Mouse (Mus musculus) cerebellum, adult 11-12 months (tissue): ENCODE data around the gene Casp7.
"Not testable (repeated sequence)": the region's sequence is repeated elsewhere in the genome, so short reads cannot be mapped to it uniquely, and the experiment has no call there.

Experiments used
- DNase-seq: peaks from one replicate; pipeline ENCODE4 v3.0.0; 2022

Casp7 gene

GRCm38 (mm10) chr19:56386095-56386494 lies 10.8 kb upstream of the Casp7 start:
- DNase-seq = no peak

GRCm38 (mm10) chr19:56387726-56388302 lies 9.1 kb upstream of the Casp7 start:
- no peak for DNase-seq

DNA sequence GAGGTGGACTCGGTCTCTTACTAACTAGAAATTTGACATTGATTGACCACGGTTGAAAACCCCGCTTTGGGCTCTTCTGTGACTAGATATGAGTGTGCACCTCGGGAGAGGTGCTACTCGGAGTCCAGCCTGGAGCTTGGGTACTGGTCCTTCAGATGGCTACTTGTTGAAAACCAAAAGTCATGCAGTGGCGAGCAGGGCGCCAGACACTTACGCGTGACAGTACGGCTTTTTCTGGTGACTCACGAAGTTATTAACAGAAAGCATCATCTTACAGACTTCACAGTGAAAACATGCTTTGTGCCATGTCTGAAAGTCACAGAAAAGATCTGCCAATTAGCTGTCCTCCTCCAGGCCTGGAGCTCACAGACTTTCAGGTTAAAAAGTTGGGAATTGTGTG lies 7.8 kb upstream of the Casp7 start:
- DNase-seq = no peak

GRCm38 (mm10) chr19:56389879-56390278 lies 7.0 kb upstream of the Casp7 start, which contains the start of gene Nrap:
Nrap (minus strand) TSS chr19:56390037.
- no peak for DNase-seq

DNA sequence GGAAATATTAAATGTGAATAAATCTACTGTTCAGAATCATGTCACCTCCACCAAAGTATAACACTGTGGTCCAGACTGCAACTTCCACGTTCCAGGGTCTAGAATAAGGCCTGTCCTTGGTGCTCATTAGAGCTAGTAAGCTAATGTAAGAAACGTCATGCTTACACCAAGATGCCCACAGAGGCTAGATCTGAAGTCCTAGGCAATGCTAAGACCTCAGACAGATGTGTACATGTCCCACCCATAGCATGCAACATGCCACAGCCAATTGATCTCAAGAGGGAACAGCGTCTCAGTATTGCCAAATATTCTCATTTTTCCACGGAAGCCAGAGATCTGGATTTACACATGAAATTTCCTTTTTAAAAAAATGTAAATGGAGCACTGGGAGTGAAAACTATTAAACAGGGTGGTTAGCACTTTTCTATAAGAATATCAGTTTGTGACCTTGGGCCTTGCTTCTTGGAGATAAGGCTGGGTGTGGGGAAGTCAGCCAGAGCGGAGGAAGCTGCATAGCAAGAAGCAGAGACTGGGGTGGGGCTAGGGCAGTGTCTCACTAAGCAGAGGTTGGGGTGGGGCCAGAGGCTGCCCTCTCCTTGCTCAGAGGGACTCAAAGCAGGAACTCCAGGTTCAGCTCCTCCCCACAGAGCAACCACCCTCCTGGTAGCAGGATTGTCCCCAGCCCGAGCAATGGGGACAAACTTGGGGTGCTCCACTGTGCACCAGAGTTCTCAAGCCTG lies 5.5 kb upstream of the Casp7 start:
- no peak for DNase-seq

DNA sequence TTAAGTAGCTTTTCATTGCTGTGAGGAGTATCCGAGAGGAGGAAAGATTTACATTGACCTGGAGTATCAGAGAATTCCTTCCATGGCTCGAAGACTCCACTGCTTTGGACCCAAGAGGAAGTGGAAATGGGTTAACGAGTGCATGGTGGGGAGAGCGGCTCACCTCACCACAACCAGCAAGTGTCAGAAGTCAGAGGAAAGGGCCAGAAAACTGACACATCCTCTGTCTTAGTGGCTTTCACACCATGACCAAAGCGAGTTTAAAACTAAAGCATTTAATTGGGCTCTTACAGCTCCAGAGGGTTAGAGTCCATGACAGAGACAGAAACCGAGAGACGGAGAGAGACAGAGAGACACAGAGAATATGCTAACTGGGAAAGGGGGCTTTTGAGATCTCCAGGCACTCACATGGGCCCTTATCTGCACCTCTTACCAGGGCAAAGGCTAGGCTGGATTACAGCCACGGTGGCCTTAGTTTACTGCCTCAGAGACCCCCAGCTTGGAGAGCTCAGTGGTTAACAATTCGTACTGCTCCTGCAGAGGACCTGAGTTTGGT lies 3.5 kb upstream of the Casp7 start:
- no peak for DNase-seq

DNA sequence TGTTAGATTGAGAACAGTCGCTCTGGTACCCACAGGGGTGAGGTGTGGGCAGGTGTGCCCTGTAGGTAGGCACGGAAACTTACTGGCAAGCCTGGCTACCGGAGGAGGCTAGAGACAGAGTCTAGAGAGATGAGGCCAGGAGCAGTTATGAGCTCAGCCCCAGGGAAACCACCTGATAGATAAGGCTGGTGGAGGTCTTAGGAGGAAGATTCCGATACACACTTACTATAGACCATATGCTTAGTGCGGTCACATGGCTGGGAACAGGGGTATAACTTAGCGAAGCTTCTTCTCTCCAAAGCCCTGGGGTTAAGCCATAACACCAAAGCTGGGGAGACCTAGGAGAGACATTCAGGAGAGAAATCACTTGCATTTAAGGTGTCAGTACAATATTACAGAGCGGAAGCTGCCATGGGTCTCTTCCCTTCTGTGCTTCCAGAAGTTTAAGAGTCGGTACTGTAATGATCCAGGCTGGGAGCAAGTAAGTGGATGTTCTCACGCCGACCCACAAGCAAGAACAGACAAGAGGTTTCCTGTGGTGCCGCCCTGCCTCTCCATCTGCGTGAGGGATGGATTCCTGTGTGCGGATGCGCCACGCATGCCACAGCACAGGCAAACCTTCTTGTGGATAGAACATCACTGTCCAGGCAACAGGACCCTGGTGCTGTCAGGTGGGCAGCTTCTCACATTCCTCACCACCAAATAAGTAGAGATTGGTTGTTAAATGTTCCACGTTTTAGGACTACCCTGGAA lies 1.6 kb upstream of the Casp7 start:
- DNase-seq = no peak

GRCm38 (mm10) chr19:56396227-56396626 lies 702 bp upstream of the Casp7 start:
- DNase-seq = no peak

DNA sequence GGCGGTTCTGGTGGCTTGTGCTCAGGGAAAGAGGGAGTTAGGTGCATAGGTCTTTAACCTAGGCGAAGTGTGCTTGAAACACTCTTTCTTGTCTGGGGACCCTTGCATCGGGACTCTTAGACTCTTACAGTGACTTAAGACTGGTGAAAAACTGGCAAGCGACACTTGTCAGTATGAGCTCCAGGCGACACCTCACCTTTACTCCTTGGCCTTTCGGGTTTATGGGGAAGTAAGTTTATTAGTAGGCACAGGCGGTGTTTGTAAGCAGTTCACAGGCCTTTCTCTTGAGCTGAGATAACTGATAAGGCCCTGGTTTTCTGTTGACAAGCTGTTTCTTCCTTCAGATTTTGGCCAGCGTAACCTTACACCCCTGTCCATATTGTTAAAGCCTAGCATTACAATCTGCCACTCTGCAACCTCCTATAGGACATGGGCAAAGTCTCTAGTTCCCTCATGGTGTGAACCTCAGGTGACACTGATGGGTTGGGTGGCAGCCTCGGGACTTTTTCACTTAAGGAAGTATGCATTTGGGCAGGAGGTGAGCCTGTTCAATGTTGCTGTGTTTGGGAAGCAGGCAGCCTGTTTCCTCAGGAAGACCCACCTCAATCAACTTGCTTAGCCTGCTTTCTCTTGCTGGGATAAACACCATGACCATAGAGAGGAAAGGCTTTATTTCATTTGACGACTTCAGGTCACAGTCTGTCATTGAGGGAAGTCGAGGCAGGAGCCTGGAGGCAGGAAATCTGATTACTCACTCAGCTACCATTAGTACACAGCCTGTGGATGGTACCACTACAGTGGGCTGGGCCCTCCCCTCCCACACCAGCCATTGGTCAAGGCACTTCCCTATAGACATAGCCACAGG lies 966 bp downstream of the Casp7 start:
- no peak for DNase-seq

DNA sequence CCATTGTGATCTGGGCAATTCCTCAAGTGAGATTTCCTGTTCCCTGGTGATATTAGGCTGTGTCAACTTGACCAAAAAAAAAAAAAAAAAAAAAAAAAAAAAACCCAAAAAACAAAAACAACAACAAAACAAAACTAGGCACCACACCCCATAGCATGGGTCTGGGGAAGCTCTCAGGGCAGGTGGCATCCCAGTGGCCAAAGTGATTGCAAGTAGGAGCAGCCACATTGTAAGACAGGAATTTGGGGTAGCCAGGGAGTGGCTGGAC lies 1.5 kb downstream of the Casp7 start:
- DNase-seq = no peak

DNA sequence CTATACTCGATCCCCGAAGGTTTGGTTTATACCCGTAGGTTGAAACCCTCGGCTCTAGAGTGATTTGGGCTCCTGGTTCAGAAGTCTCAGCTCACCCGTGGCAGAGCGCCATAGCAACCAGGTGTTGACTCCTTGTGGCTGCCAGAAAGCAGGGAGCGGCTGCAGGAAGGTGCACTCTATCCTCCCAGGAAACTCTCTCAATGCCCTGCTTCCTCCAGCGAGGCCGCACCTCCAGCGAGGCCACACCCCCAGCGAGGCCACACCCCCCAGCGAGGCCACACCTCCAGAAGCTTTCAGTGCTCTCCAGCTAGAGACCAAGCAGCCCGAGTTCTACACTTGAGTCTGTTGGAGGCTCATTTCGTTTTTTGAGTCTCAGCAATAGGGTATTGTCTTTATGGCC lies 3.3 kb downstream of the Casp7 start:
- no peak for DNase-seq

GRCm38 (mm10) chr19:56401864-56402263 lies 4.9 kb downstream of the Casp7 start:
- DNase-seq = no peak

- no peak for DNase-seq
Measured at GRCm38 (mm10) chr19:56405824-56406223, 8.9 kb downstream of the Casp7 start.

DNA sequence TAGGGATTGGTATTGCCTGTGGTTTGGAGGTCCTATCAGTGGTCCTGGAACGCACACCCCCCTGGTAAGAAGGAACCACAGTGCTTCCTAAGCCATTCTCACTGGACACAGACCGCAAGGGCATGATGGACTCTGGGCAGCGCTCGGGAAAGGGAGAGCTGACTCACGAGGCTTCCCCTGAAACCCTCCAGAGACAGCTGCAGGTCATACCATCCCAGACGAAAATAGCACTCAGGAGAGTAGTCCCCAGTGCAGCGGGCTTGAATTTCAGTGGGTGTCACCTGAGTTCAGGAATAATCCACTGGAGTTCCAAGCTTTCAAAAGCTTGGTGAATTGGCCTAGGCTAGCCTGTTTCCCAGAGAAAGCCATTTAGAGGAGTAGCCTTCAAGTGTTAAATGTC lies 9.7 kb downstream of the Casp7 start:
- DNase-seq = no peak

DNA sequence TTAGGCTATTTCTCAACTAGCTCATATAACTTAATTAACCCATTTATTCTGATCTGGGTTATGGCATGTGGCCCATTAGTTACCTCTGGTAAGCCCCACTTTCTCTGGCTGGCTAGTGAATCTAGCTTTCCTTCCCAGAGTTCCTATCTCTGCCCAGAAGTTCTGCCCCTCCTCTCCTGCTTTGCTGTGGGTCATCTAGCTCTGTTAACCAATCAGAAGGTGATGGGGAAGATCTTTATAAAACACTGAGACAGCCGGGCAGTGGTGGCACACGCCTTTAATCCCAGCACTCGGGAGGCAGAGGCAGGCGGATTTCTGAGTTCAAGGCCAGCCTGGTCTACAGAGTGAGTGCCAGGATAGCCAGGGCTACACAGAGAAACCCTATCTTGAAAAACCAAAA lies 13.0 kb downstream of the Casp7 start:
- DNase-seq = not testable (repeated sequence)

GRCm38 (mm10) chr19:56418404-56418803 lies 21.5 kb downstream of the Casp7 start:
- no peak for DNase-seq

DNA sequence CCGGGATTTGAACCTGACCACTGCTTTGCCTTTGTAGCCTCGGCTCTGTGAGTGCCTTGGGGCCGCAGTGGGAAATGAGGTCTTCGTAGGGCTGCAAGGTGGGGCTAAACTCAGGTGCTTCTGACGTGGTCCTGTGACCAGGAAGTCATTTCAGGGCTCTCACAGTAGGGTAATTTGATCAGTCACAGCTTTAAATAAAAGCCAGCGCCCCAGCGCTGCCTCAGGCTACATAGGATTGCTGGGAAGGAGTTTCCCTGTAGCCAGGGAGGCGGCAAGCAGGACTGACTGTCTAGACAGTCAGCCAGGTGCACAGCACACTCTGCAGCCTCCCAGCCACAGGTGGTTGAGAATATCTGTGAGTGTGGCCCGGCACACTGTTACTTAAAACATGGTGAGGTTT lies 22.5 kb downstream of the Casp7 start:
- no peak for DNase-seq

- no peak for DNase-seq
Measured at GRCm38 (mm10) chr19:56420345-56420744, 23.4 kb downstream of the Casp7 start.

DNA sequence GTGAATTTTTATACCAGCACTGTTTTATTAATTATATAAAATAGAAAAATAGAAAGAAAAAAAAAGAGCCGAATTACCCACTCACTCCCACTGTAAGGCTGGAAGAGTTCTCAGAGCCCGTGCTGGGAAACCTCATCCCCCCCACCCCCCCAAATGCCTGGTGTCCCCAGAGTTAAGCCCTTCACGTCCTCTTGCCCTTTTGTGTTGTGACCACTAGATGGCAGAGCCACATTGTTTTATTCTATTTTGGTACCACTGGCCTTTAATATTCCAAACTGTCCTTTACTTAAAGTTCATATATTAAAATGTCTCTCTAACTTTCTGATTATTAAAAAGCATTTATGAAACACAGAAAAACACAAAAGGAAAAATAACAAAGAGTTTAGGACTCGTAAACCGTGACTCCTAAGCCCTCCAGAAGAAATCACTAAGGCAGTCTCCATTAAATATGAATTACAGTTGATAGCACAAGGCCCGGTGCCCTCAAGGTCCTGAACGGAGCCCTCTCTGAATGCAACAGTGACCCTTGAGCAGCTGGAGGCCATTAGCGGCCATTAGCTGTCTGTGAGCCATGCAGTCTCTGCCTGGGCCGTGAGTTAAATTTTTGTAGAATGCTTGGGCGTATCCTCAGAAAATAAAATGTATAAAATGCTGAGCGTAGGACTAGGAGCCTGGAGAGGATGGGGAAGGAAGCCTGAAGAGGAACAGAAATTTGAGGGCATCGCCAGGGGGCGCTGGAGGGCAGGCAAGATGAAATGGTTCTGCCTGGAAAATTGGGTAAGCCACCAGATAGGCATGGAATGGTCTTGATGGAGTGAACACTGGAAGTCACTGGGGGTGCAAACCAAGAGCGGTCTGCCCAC lies 25.8 kb downstream of the Casp7 start:
- peak; percentile 64 for DNase-seq

- DNase-seq = no peak
Measured at GRCm38 (mm10) chr19:56423370-56423769, 26.4 kb downstream of the Casp7 start.

GRCm38 (mm10) chr19:56424606-56425395 lies 27.9 kb downstream of the Casp7 start:
- no peak for DNase-seq
